Mouse (Mus musculus) macrophage (primary cell): ENCODE results near the gene Lpcat4. TPM values are rescaled to one million over a fixed set of nuclear protein-coding genes. Genes with fewer than 3 reads are reported as not detected.
A peak's percentile ranks its signal among the peaks of the same experiment; 100 is the strongest.
"Not testable (repeated sequence)": the region's sequence is repeated elsewhere in the genome, so short reads cannot be mapped to it uniquely, and the experiment has no call there.

ENCODE experiments used
- H3K27ac ChIP-seq: fragments of 350-480 bp; formaldehyde crosslinking; 2 replicates; pipeline ENCODE4 v1.9.0; 2021
- H3K36me3 ChIP-seq: fragments of 350-480 bp; formaldehyde crosslinking; 2 replicates; pipeline ENCODE4 v1.9.0; 2021; ENCODE audit errors: inconsistent target
- H3K4me3 ChIP-seq: fragments of 350-480 bp; formaldehyde crosslinking; 2 replicates; pipeline ENCODE4 v1.9.0; 2021; ENCODE audit errors: inconsistent target
- H3K79me2 ChIP-seq: fragments of 350-480 bp; formaldehyde crosslinking; 2 replicates; pipeline ENCODE4 v1.9.0; 2021; ENCODE audit errors: inconsistent target
- WGBS: methylation state at CpG from one replicate; pipeline ENCODE4 v1.1.7; 2026; ENCODE audit warnings: inconsistent platforms; ENCODE audit not compliant: missing documents; 5-methylcytosine and 5-hydroxymethylcytosine counted together
- polyA plus RNA-seq: library from polyadenylated mRNA; stranded (reverse); fragments of 250-400 nt; gene quantifications from 3 replicates; pipeline ENCODE4 v1.2.4, GENCODE M21; 2018; ENCODE audit warnings: inconsistent platforms

Gene Lpcat4
- polyA plus RNA-seq, 1 experiment from 2014 or later, result 1.3 TPM

- H3K27ac ChIP-seq, result peak overlapping the region; percentile 97
- no peaks in the 10 kb centered on the region for H3K36me3 ChIP-seq
- 0% methylated on average over 8 of the region's 8 CpGs for WGBS
- peak overlapping the region; percentile 91 for H3K4me3 ChIP-seq
- H3K79me2 ChIP-seq, result peaks cover 92% of the 10 kb centered on the region
Measured at GRCm38 (mm10) chr2:112267547-112268269, 28.4 kb downstream of the Lpcat4 start.

DNA sequence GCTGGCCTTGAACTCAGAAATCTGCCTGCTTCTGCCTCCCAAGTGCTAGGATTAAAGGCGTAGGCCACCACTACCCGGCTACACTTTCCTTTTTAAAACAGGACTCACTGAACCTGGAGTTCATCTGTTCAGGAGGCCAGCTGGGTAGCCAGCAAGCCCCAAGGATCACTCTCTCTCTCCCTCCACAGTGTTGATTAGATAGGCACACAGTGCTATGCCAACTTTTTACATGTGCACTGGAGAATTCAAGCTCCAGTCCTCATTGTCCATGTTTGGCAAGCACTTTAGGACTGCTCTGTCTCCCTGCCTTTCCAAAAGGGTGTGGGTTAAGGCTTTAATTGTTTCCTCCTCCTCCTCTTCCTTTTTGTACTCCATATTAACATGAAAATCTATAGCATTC lies 30.7 kb downstream of the Lpcat4 start:
- Histone ChIP-seq H3K36me3 (no peaks in the 10 kb centered on the region; the same call in 1 of the 2 replicates), H3K79me2 (peaks cover 92% of the 10 kb centered on the region), H3K4me3 (0 out of 2 replicates have a peak overlapping the region, but pooled peaks have one; percentile 91), H3K27ac (peak overlapping the region; percentile 97)
- 64% methylated on average over 2 of the region's 2 CpGs for WGBS

DNA sequence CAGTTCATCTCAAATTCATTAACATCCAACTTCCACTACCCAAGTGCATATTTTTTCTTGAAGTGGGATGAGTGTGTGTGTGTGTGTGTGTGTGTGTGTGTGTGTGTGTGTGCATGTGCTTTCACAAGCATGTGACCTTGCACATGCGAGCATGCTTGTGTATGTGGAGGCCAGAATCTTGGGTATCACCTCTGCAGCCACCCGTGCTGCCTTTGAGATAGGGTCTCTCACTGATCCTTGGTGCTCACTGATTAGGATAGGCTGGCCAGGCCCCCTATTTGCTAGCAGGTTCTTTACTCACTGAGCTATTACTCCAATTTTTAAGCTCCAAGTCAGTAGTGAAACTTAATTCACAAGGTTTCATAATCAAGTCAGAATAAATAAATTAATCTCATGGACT lies 33.6 kb downstream of the Lpcat4 start:
- 92% methylated on average over 2 of the region's 2 CpGs for WGBS
- Histone ChIP-seq H3K4me3 (no peak overlapping the region), H3K36me3 (no peaks in the 10 kb centered on the region; the same call in 1 of the 2 replicates), H3K79me2 (peaks cover 99% of the 10 kb centered on the region), H3K27ac (no peak overlapping the region)

DNA sequence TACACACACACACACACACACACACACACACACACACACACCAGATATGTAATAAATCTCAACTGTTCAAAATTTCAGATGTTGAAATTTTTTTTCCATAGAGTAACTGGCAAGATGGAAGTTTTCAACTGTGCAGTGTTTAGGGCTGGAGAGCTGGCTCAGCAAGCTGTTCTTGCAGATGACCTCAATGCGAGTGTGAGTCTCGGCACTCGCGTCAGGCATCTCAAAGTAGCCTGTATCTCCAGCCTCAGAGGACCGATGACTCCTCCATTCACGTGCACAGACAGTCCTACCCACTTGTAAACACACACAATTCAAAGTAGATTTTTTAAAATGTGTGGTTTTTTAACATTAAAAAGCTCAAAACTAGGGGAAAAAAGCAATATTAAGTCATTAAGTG lies 34.2 kb downstream of the Lpcat4 start:
- peaks cover 100% of the 10 kb centered on the region for H3K79me2 ChIP-seq

GRCm38 (mm10) chr2:112276870-112277269 lies 37.6 kb downstream of the Lpcat4 start:
- 96% methylated on average over 3 of the region's 3 CpGs for WGBS
- no peak overlapping the region for H3K4me3 ChIP-seq
- peaks cover 100% of the 10 kb centered on the region for H3K79me2 ChIP-seq
- H3K27ac ChIP-seq, result no peak overlapping the region
- H3K36me3 ChIP-seq, result no peaks in the 10 kb centered on the region; the same call in 1 of the 2 replicates

More for the DNA sequence above, 34.2 kb downstream of the Lpcat4 start:
- 90% methylated on average over 6 of the region's 6 CpGs for WGBS
- Histone ChIP-seq H3K4me3 (no peak overlapping the region), H3K27ac (no peak overlapping the region), H3K36me3 (no peaks in the 10 kb centered on the region; the same call in 1 of the 2 replicates)

DNA sequence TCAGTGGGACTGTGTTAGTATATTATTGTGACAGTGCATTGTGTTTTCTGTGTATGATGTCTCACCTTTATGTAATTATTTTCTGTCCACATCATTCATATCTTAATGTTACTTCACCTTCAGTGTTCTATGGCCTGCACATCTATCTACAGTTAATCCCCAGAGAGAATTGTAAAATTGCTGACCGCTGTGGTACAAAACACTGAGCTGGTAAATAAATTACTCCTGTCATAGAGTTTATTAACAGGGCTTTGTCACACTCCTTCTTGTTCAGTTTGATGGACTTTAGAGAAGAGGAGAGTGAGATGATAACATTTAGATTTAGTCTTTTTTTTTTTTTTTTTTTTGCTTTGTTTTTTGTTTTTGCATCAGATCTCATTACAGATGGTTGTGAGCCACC lies 43.6 kb downstream of the Lpcat4 start:
- Histone ChIP-seq H3K27ac (no peak overlapping the region), H3K79me2 (peaks cover 100% of the 10 kb centered on the region), H3K36me3 (no peaks in the 10 kb centered on the region), H3K4me3 (no peak overlapping the region)
- 100% methylated on average over 1 of the region's 1 CpGs for WGBS

DNA sequence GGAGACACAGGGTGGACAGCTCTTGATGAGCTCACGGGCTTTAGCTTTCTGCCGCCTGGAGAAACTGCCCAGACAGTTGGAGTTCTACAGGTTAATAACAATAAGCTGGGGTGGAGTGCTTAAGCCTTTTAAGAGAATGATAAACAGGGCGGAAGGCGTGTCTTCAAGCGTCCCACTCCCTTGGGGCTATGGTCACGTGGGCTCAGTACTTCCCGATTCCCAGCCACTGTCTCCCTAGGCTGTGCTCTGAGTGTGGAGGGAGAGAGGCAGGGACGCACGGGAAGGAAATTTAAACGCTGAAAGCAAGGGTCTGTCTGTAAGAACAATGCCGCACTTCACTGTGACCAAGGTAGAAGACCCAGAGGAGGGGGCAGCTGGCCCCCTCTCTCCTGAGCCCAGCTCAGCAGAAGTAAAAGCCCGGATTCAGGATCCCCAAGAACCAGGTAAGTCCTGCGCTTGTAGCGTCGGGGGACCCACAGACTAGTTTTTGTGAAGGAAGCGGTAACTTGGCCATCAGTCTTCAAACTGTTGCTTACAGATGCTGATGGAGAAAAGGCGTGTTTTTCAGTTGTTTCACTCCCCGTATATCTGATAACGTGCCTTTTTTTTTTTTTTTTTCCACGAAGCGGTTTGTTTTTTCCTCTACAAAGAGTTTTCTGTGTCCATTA lies 45.2 kb downstream of the Lpcat4 start:
- peak overlapping the region; percentile 21; the same call in 1 of the 2 replicates for H3K27ac ChIP-seq
- H3K36me3 ChIP-seq, result no peaks in the 10 kb centered on the region
- H3K4me3 ChIP-seq, result peak overlapping the region; percentile 36
- peaks cover 100% of the 10 kb centered on the region for H3K79me2 ChIP-seq
- 16% methylated on average over 21 of the region's 21 CpGs for WGBS

- 76% methylated on average over 5 of the region's 6 CpGs for WGBS
- Histone ChIP-seq H3K36me3 (no peaks in the 10 kb centered on the region), H3K27ac (no peak overlapping the region), H3K79me2 (peaks cover 100% of the 10 kb centered on the region), H3K4me3 (peak overlapping the region; percentile 36; the same call in 1 of the 2 replicates)
Measured at GRCm38 (mm10) chr2:112285031-112285390, 45.7 kb downstream of the Lpcat4 start.

GRCm38 (mm10) chr2:112286062-112286461 lies 46.8 kb downstream of the Lpcat4 start:
- WGBS, result no CpG with 5 or more reads among the region's 1 CpGs
- H3K4me3 ChIP-seq, H3K27ac ChIP-seq, H3K36me3 ChIP-seq: not testable (repeated sequence)
- peaks cover 100% of the 10 kb centered on the region for H3K79me2 ChIP-seq

DNA sequence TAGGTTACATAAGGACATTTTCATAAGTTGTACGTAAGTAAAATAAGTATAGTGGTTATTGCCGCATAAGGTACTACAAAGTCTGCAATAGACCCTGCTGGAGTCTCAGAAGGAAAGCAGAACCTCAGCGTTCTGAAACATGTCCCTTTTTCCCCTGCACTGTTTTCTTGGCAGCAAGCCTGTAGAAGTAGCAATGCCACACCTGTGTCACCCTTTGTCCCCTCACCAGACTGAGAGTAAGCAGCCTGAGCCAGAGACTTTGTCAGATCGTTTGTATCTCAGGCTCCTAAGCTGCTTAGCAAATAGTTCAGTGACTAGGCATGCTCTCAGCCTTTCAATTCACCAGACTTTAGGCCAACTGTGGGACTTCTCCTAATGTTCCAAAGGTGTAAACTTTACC lies 47.8 kb downstream of the Lpcat4 start:
- Histone ChIP-seq H3K4me3 (no peak overlapping the region), H3K79me2 (peaks cover 100% of the 10 kb centered on the region), H3K36me3 (no peaks in the 10 kb centered on the region), H3K27ac (no peak overlapping the region)
- WGBS, result 49% methylated on average over 4 of the region's 4 CpGs

DNA sequence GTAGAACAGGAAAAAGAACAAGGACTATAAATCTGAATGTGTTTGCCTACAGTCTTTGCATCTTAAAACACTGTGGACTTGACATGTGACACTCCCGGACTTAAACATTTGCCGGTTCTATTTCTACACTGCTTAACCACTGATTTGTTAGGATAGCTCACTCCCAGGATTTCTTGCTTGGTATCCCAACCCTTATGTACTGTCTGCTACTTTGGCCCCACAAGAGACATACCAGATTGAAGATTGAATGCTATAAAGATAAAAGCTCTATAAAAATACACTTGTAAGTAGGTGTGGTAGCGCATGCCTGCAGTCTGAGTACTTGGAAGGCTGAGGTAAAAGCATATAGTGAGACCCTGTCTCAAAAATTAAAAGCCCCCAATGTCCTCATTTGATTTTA lies 50.2 kb downstream of the Lpcat4 start:
- H3K27ac ChIP-seq, result no peak overlapping the region
- 100% methylated on average over 3 of the region's 3 CpGs for WGBS
- H3K4me3 ChIP-seq, result no peak overlapping the region
- no peaks in the 10 kb centered on the region for H3K36me3 ChIP-seq
- peaks cover 100% of the 10 kb centered on the region for H3K79me2 ChIP-seq

GRCm38 (mm10) chr2:112292823-112293222 lies 53.6 kb downstream of the Lpcat4 start:
- 96% methylated on average over 2 of the region's 2 CpGs for WGBS
- Histone ChIP-seq H3K4me3 (no peak overlapping the region), H3K27ac (no peak overlapping the region), H3K36me3 (no peaks in the 10 kb centered on the region), H3K79me2 (peaks cover 100% of the 10 kb centered on the region)

DNA sequence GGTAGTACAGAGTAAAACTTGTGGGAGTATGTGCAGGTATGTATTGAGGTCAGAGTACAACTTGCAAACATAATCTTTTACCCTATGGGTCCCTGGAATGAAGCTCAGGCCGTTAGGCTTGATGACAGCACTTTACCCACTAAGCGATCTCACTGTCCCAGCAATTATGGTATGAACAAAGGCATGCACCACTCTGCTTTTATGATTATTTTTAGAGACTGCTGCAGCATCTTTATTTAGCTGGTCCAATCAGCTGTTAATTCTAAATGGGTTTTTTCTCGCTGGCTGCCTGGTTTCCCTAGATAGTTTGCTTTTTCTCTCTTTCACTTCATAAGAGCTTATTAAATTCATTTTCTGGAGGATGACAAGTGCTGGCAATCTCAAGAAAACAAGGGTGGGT lies 56.9 kb downstream of the Lpcat4 start:
- 94% methylated on average over 3 of the region's 3 CpGs for WGBS
- Histone ChIP-seq H3K79me2 (peaks cover 100% of the 10 kb centered on the region), H3K4me3 (no peak overlapping the region), H3K36me3 (no peaks in the 10 kb centered on the region), H3K27ac (no peak overlapping the region)
